Comparison of ENCODE assay signal across 8 mouse cellular contexts in the genomic region with DNA sequence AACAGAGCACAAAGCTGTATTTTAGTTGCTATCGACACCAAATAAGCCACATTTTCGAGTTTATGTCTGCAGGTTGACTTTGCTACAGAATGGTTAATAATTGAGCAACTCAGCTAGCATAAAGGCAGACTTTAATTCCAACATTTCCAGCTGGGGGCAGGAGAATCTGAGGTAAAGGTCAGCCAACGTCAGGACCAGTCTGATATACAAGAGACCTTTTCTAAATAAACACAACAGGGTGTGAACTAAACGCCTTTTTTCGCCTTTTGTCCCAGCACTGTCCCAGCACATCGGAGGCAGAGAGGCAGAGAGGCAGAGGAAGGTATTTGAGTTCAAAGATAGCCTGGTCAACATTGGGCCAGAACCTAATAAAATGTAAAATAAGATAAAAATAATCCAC. TPM values are rescaled to one million over a fixed set of nuclear protein-coding genes. Genes with fewer than 3 reads are reported as not detected.
DNase-seq lines count a peak whose midpoint lies in the region; ATAC-seq lines count a peak whose summit lies in the region.

No protein-coding gene starts in this region.

- no peaks in the 10 kb centered on the region for H3K9me3 ChIP-seq in heart, embryonic 11.5 days (replicated peaks; ENCODE audit: control insufficient read depth, low read length)
- H3K9me3 ChIP-seq in kidney, embryonic 15.5 days (replicated peaks): no peaks in the 10 kb centered on the region
- no peaks in the 10 kb centered on the region for H3K9me3 ChIP-seq in midbrain, embryonic 15.5 days

- H3K4me1 ChIP-seq in heart, embryonic 11.5 days (ENCODE audit: control insufficient read depth, insufficient read depth, low read length): 0 out of 2 replicates have a peak, but pooled peaks cover 2% of the 10 kb centered on the region
- peaks cover 18% of the 10 kb centered on the region for H3K4me1 ChIP-seq in kidney, embryonic 15.5 days
- peaks cover 5% of the 10 kb centered on the region for H3K4me1 ChIP-seq in midbrain, embryonic 15.5 days

- WGBS in heart, embryonic 11.5 days (ENCODE audit: insufficient replicate concordance): 17% methylated on average over 6 of the region's 6 CpGs
- WGBS in kidney, embryonic 15.5 days: 13% methylated on average over 6 of the region's 6 CpGs
- WGBS in midbrain, embryonic 15.5 days: 20% methylated on average over 6 of the region's 6 CpGs

- peak overlapping the region; percentile 86 for H3K4me3 ChIP-seq in heart, embryonic 11.5 days (ENCODE audit: low read depth, low read length)
- peak overlapping the region; percentile 95 for H3K4me3 ChIP-seq in kidney, embryonic 15.5 days (replicated peaks)
- peak overlapping the region; percentile 66 for H3K4me3 ChIP-seq in midbrain, embryonic 15.5 days

- no peaks in the 10 kb centered on the region for H3K27me3 ChIP-seq in heart, embryonic 11.5 days (ENCODE audit: control insufficient read depth, insufficient read depth, low read length)
- no peaks in the 10 kb centered on the region for H3K27me3 ChIP-seq in kidney, embryonic 15.5 days
- no peaks in the 10 kb centered on the region for H3K27me3 ChIP-seq in midbrain, embryonic 15.5 days (replicated peaks)

- H3K27ac ChIP-seq in heart, embryonic 11.5 days (ENCODE audit: low read depth, low read length): no peak overlapping the region
- H3K27ac ChIP-seq in kidney, embryonic 15.5 days: peak overlapping the region; percentile 96
- no peak overlapping the region for H3K27ac ChIP-seq in midbrain, embryonic 15.5 days

- H3K9ac ChIP-seq in heart, embryonic 11.5 days (ENCODE audit: low read depth, low read length): peak overlapping the region; percentile 91
- peak overlapping the region; percentile 89 for H3K9ac ChIP-seq in kidney, embryonic 15.5 days
- peak overlapping the region; percentile 38; the same call in 1 of the 2 replicates for H3K9ac ChIP-seq in midbrain, embryonic 15.5 days

- no peak for ATAC-seq in heart, embryonic 11.5 days (replicated peaks; ENCODE audit: insufficient number of reproducible peaks, low FRiP score, low TSS enrichment)
- peak; percentile 39 for ATAC-seq in erythroid progenitor cell, adult 5-6 weeks (replicated peaks; ENCODE audit: low FRiP score, poor library complexity, severe bottlenecking)
- no peak for ATAC-seq in kidney, embryonic 15.5 days (replicated peaks; ENCODE audit: low FRiP score)
- no peak for ATAC-seq in midbrain, embryonic 15.5 days (replicated peaks)

- DNase-seq in heart, adult 9 months (ENCODE audit: low spot score in 2 of 2): no peak
- no peak for DNase-seq in cerebellum, postnatal 10 days
- no peak for DNase-seq in right cerebral cortex, postnatal 10 days (ENCODE audit: low spot score in 2 of 2)
- DNase-seq in adrenal gland, postnatal 25 days: no peak

- peaks cover 10% of the 10 kb centered on the region for H3K36me3 ChIP-seq in heart, embryonic 11.5 days (ENCODE audit: control insufficient read depth, insufficient read depth, low read length)
- H3K36me3 ChIP-seq in kidney, embryonic 15.5 days: peaks cover 22% of the 10 kb centered on the region
- H3K36me3 ChIP-seq in midbrain, embryonic 15.5 days (replicated peaks): no peaks in the 10 kb centered on the region

- peak overlapping the region; percentile 61 for H3K4me2 ChIP-seq in heart, embryonic 11.5 days
- peak overlapping the region; percentile 69 for H3K4me2 ChIP-seq in kidney, embryonic 15.5 days
- peak overlapping the region; percentile 94 for H3K4me2 ChIP-seq in midbrain, embryonic 15.5 days

RNA-seq across cellular contexts. Expression of gene Spc25, which starts 0.8 kb away (rescaled TPM):
- polyA plus RNA-seq in heart, embryonic 11.5 days (2014; fragmentation: Nextera tagmentation; extraction: Ambion mirVana): 144 and 152 TPM in 2 replicates
- total RNA-seq in erythroid progenitor cell, adult 5-6 weeks (2015; ENCODE audit: low replicate concordance): 281 and 359 TPM in 2 replicates
- 425 and 429 TPM in 2 replicates for total RNA-seq in erythroid progenitor cell, adult 5-6 weeks (2017; ENCODE audit: low replicate concordance)
- polyA plus RNA-seq in kidney, embryonic 15.5 days (2015; fragmentation: Nextera tagmentation; extraction: Ambion mirVana): 240 TPM in 2 replicates
- 24.5 and 30.9 TPM in 2 replicates for polyA plus RNA-seq in midbrain, embryonic 15.5 days (2015; fragmentation: Nextera tagmentation; extraction: Ambion mirVana)
- total RNA-seq in adrenal gland, postnatal 25 days (2021): 5.0 and 7.1 TPM in 2 replicates

RNA-seq across cellular contexts. Expression of gene G6pc2, which starts 5.7 kb away (rescaled TPM):
- 0.26 TPM in 1 of 2 replicates, not detected in the other for polyA plus RNA-seq in heart, embryonic 11.5 days (2014; fragmentation: Nextera tagmentation; extraction: Ambion mirVana)
- total RNA-seq in erythroid progenitor cell, adult 5-6 weeks (2015; ENCODE audit: low replicate concordance): not detected in 2 replicates
- not detected in 2 replicates for total RNA-seq in erythroid progenitor cell, adult 5-6 weeks (2017; ENCODE audit: low replicate concordance)
- polyA plus RNA-seq in kidney, embryonic 15.5 days (2015; fragmentation: Nextera tagmentation; extraction: Ambion mirVana): 2.9 and 4.6 TPM in 2 replicates
- 0.22 TPM in 1 of 2 replicates, not detected in the other for polyA plus RNA-seq in midbrain, embryonic 15.5 days (2015; fragmentation: Nextera tagmentation; extraction: Ambion mirVana)
- total RNA-seq in adrenal gland, postnatal 25 days (2021): not detected in 2 replicates

Comparison
In these comparisons a context has a peak if more than half of its experiments do, and no peak if none do; other contexts are left out.
1. H3K9ac ChIP-seq: peak in every context shown above with its lines; median percentile 91 in heart, embryonic 11.5 days; 89 in kidney, embryonic 15.5 days; 38 in midbrain, embryonic 15.5 days.